ENCODE assay signal across 8 mouse cellular contexts in genomic region chr5:135168063-135169062, GRCm38 (mm10). TPM values are rescaled to one million over a fixed set of nuclear protein-coding genes. Genes with fewer than 3 reads are reported as not detected.
DNase-seq lines count a peak whose midpoint lies in the region; ATAC-seq and TF ChIP-seq lines count a peak whose summit lies in the region.

TSS of gene Bcl7b (plus strand) at chr5:135168283.

- no peaks in the 10 kb centered on the region for H3K9me3 ChIP-seq in hindbrain, postnatal 0 days (ENCODE audit: low read length)

- 2% methylated on average over 89 of the region's 95 CpGs for WGBS in hindbrain, postnatal 0 days

- peaks cover 7% of the 10 kb centered on the region; the same call in 1 of the 2 replicates for H3K4me1 ChIP-seq in hindbrain, postnatal 0 days (ENCODE audit: insufficient read depth, low read length)

- TF ChIP-seq CTCF in gastrocnemius, adult 2 months (IDR thresholded peaks at IDR 0.05): no peak
- TF ChIP-seq CTCF in hindbrain, postnatal 0 days (IDR thresholded peaks at IDR 0.05; ENCODE audit: low read depth): no peak
- TF ChIP-seq CTCF in left cerebral cortex, adult 2 months (IDR thresholded peaks at IDR 0.05): peak; percentile 20

- peaks cover 18% of the 10 kb centered on the region; the same call in 1 of the 2 replicates for H3K36me3 ChIP-seq in hindbrain, postnatal 0 days (ENCODE audit: insufficient read depth, low read length)

- H3K27ac ChIP-seq in gastrocnemius, adult 2 months: peak within 1 kb of the TSS; percentile 98
- peak within 1 kb of the TSS; percentile 98 for H3K27ac ChIP-seq in hindbrain, postnatal 0 days
- H3K27ac ChIP-seq in left cerebral cortex, adult 2 months: peak within 1 kb of the TSS; percentile 99

- no peaks in the 10 kb centered on the region for H3K27me3 ChIP-seq in hindbrain, postnatal 0 days (ENCODE audit: insufficient read depth, low read length)

- peak within 1 kb of the TSS; percentile 97 for H3K4me3 ChIP-seq in gastrocnemius, adult 2 months
- peak within 1 kb of the TSS; percentile 65 for H3K4me3 ChIP-seq in hindbrain, postnatal 0 days (ENCODE audit: low read length)
- peak within 1 kb of the TSS; percentile 94 for H3K4me3 ChIP-seq in left cerebral cortex, adult 2 months

- peak within 1 kb of the TSS; percentile 94 for H3K4me2 ChIP-seq in hindbrain, postnatal 0 days (ENCODE audit: low read depth, low read length)

- peak; percentile 99 for DNase-seq in ZHBTc4 (ENCODE audit: low read depth, low spot score)
- DNase-seq in gastrocnemius, adult 2 months: peak; percentile 98
- peak; percentile 98 for DNase-seq in hindbrain, postnatal 0 days (ENCODE audit: low spot score)
- peak; percentile 96 for DNase-seq in left cerebral cortex, adult 2 months (ENCODE audit: extremely low spot score in 1 of 2, low spot score in 2 of 2)
- DNase-seq in right cerebral cortex, adult 2 months (ENCODE audit: low spot score in 2 of 2): peak; percentile 97
- DNase-seq in urinary bladder, postnatal 14 days (ENCODE audit: low spot score): peak; percentile 97

- intact Hi-C loops in gastrocnemius, adult 2 months (cut with DNase I): loop anchor here (1.0 kb wide), 2 partner anchors 18 to 19 kb away; partner anchors contain the start of gene Tbl2
- intact Hi-C loops in left cerebral cortex, adult 2 months (cut with DNase I): loop anchor here (1.0 kb wide), 2 partner anchors 19 kb away; partner anchors contain the start of genes Baz1b and Tbl2

- peak within 1 kb of the TSS; percentile 86 for H3K9ac ChIP-seq in hindbrain, postnatal 0 days (replicated peaks; ENCODE audit: low read length)

- peak; percentile 96 for ATAC-seq in common myeloid progenitor, adult 5-6 weeks (replicated peaks; ENCODE audit: low read depth, poor library complexity, severe bottlenecking)
- ATAC-seq in hindbrain, postnatal 0 days: peak; percentile 99
- ATAC-seq in megakaryocyte, adult 5-6 weeks (ENCODE audit: poor library complexity, severe bottlenecking): peak; percentile 95

RNA-seq across cellular contexts. Expression of gene Bcl7b, which starts in this region (rescaled TPM):
- total RNA-seq in common myeloid progenitor, adult 5-6 weeks (2017): 30.3 and 32.8 TPM in 2 replicates
- total RNA-seq in gastrocnemius, adult 2 months (2021): 10 to 100 TPM; 28.3 to 28.6 TPM
- 13.7 and 18.5 TPM in 2 replicates for total RNA-seq in hindbrain, postnatal 0 days (2014; rRNA removed)
- 32.5 and 36.4 TPM in 2 replicates for polyA plus RNA-seq in hindbrain, postnatal 0 days (2015; fragmentation: Nextera tagmentation; extraction: Ambion mirVana)
- 10 to 100 TPM; 50.6 to 54.6 TPM for total RNA-seq in left cerebral cortex, adult 2 months (2021)
- 23.5 and 46.6 TPM in 2 replicates for total RNA-seq in megakaryocyte, adult 5-6 weeks (2015)
- total RNA-seq in megakaryocyte, adult 5-6 weeks (2017): 27.4 and 38.8 TPM in 2 replicates

Comparison
In these comparisons a context has a peak if more than half of its experiments do, and no peak if none do; other contexts are left out.
1. Peak in every context shown above with its lines: DNase-seq, ATAC-seq, H3K4me3 ChIP-seq and H3K27ac ChIP-seq.